Mouse (Mus musculus) neural tube, embryonic 14.5 days (tissue): ENCODE data around the gene Slc5a8. TPM values are rescaled to one million over a fixed set of nuclear protein-coding genes. Genes with fewer than 3 reads are reported as not detected.
A peak's percentile ranks its signal among the peaks of the same experiment; 100 is the strongest.

Source experiments
- ATAC-seq: fragments of 200-750 bp; cut with Nextera tagmentation; 2 replicates; pipeline ENCODE4 v1.8.0; 2017; ENCODE audit warnings: low read depth, mild to moderate bottlenecking, moderate TSS enrichment, moderate library complexity
- H3K27ac ChIP-seq: fragments of 300-500 bp; sonication (generic); 2 replicates; pipeline ENCODE4 v1.5.1; 2014; ENCODE audit warnings: low read depth, mild to moderate bottlenecking, control low read depth, low read length, moderate library complexity, mixed read lengths
- H3K27me3 ChIP-seq: fragments of 300-500 bp; sonication (generic); 2 replicates; pipeline ENCODE4 v1.6.1; 2014; ENCODE audit warnings: low read length; ENCODE audit not compliant: control insufficient read depth, insufficient read depth
- H3K36me3 ChIP-seq: fragments of 300-500 bp; sonication (generic); 2 replicates; pipeline ENCODE4 v1.6.1; 2014; ENCODE audit warnings: low read length, mixed read lengths; ENCODE audit not compliant: control insufficient read depth, insufficient read depth
- H3K4me1 ChIP-seq: fragments of 300-500 bp; sonication (generic); 2 replicates; pipeline ENCODE4 v1.6.1; 2014; ENCODE audit warnings: low read length; ENCODE audit not compliant: control insufficient read depth, insufficient read depth
- H3K4me2 ChIP-seq: fragments of 300-500 bp; sonication (generic); 2 replicates; pipeline ENCODE4 v1.6.1; 2014; ENCODE audit warnings: mild to moderate bottlenecking, low read depth, low read length, control low read depth
- H3K4me3 ChIP-seq: fragments of 300-500 bp; sonication (generic); 2 replicates; pipeline ENCODE4 v1.5.1; 2014; ENCODE audit warnings: low read depth, low read length, control low read depth, mixed read lengths
- H3K9ac ChIP-seq: fragments of 300-500 bp; sonication (generic); replicated peaks from 2 replicates; pipeline ENCODE4 v1.6.1; 2014; ENCODE audit warnings: low read depth, mild to moderate bottlenecking, control low read depth, low read length, mixed read lengths
- H3K9me3 ChIP-seq: fragments of 300-500 bp; sonication (generic); 2 replicates; pipeline ENCODE4 v1.6.1; 2016; ENCODE audit warnings: low read length; ENCODE audit not compliant: control insufficient read depth
- WGBS: fragments of 180-500 bp; shearing (Covaris S2); extraction: QIAGEN DNeasy Blood & Tissue Kit; methylation state at CpG from one replicate; pipeline ENCODE4 v1.1.7; 2014; 5-methylcytosine and 5-hydroxymethylcytosine counted together
- polyA plus RNA-seq: library from polyadenylated mRNA; unstranded; fragments of >200 nt; fragmentation: Nextera tagmentation; extraction: Ambion mirVana; gene quantifications from 2 replicates; pipeline ENCODE4 v1.2.1, GENCODE M21; 2014

Slc5a8 gene
- polyA plus RNA-seq, 1 experiment from 2014 or later, result 0.05 TPM

DNA sequence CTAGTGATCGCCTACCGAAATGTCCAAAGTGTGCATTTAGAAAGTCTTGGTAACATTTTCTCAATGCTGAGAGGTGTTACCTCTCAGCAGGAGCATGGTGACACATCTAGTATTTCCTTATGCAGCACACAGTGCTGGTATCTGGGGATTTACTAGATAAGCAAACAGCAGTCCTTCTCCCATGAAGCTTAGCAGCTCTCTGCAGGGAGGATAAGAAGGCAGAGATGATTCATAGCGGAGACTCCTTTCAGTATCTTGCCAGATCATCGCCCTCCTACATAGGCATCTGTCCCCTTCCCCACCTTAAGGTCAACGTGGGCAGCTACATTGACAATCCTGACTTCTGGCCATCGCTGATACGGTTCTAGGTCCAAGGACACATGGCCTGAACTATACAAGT is 8.4 kb upstream of the Slc5a8 start:
- no peak overlapping the region for H3K9ac ChIP-seq
- no peaks in the 10 kb centered on the region for H3K36me3 ChIP-seq
- no peak overlapping the region for H3K27ac ChIP-seq
- WGBS, result 87% methylated on average over 7 of the region's 7 CpGs
- H3K9me3 ChIP-seq, result no peaks in the 10 kb centered on the region
- H3K27me3 ChIP-seq, result no peaks in the 10 kb centered on the region
- H3K4me2 ChIP-seq, result no peak overlapping the region
- no peaks in the 10 kb centered on the region for H3K4me1 ChIP-seq
- no peak for ATAC-seq
- no peak overlapping the region for H3K4me3 ChIP-seq

DNA sequence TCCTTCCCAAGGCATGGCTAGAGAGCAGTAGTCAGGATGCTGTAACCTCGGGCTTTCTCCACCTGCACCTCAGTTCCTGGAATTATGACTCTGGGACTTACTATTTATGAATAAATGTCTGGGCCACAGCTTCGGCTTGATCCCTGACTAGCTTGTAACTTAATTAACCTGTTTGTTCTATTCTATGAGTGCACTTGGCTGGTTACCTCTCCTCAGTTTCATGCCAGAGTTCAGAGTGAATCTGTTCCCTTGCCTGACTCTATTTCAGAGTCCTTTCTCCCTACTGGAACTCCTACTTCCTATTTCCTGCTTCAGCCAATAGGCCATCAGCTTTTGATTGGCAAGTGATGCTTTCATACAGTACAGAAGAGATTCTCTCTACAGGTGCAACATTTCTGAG is 2.1 kb upstream of the Slc5a8 start:
- Histone ChIP-seq H3K4me2 (no peak overlapping the region), H3K9ac (no peak overlapping the region), H3K36me3 (no peaks in the 10 kb centered on the region), H3K27ac (no peak overlapping the region), H3K27me3 (peaks cover 12% of the 10 kb centered on the region), H3K4me3 (no peak overlapping the region), H3K4me1 (no peaks in the 10 kb centered on the region), H3K9me3 (no peaks in the 10 kb centered on the region)
- 89% methylated on average over 2 of the region's 2 CpGs for WGBS
- ATAC-seq, result no peak

DNA sequence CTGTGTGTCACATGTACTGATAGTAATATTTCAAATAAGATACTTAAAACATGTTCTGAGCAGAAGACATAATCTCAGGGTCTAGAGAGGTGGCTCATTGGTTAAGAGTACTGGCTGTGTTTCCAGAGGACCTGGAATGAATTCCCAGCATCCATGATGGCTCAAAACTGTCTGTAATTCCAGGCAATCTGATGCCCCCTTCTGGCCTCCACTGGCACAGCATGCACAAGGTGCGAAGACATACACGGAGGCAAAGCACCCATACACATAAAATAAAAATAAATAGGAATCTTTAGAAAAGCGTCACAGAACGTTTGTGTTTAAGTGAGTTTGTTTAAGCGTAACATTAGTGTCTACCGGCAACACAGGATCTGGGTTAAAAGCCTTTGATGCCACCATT is 956 bp upstream of the Slc5a8 start:
- no peaks in the 10 kb centered on the region for H3K4me1 ChIP-seq
- no peak overlapping the region for H3K27ac ChIP-seq
- no peaks in the 10 kb centered on the region for H3K9me3 ChIP-seq
- peaks cover 12% of the 10 kb centered on the region for H3K27me3 ChIP-seq
- H3K36me3 ChIP-seq, result no peaks in the 10 kb centered on the region
- no peak overlapping the region for H3K4me2 ChIP-seq
- no peak overlapping the region for H3K4me3 ChIP-seq
- ATAC-seq, result no peak
- WGBS, result 82% methylated on average over 6 of the region's 6 CpGs
- no peak overlapping the region for H3K9ac ChIP-seq

DNA sequence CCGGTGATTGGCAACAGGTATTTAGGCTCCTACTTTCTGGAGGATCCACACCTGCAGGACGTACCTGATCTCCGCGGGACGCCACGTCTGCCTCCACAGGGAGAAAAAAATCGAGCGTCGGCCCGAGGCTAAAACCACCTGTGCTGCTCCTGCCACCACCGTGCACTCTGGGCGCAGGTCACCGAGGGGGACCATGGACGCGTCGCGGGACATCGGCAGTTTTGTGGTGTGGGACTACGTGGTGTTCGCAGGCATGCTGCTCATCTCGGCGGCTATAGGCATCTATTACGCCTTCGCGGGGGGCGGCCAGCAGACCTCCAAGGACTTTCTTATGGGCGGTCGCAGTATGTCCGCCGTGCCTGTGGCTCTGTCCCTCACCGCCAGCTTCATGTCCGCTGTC is 322 bp downstream of the Slc5a8 start:
- Histone ChIP-seq H3K4me1 (no peaks in the 10 kb centered on the region), H3K4me2 (peak overlapping the region; percentile 55), H3K4me3 (peak overlapping the region; percentile 25), H3K9me3 (no peaks in the 10 kb centered on the region), H3K27me3 (peaks cover 12% of the 10 kb centered on the region), H3K27ac (no peak overlapping the region), H3K9ac (no peak overlapping the region), H3K36me3 (no peaks in the 10 kb centered on the region)
- WGBS, result 3% methylated on average over 32 of the region's 32 CpGs
- peak; percentile 38; the same call in 1 of the 2 replicates for ATAC-seq

DNA sequence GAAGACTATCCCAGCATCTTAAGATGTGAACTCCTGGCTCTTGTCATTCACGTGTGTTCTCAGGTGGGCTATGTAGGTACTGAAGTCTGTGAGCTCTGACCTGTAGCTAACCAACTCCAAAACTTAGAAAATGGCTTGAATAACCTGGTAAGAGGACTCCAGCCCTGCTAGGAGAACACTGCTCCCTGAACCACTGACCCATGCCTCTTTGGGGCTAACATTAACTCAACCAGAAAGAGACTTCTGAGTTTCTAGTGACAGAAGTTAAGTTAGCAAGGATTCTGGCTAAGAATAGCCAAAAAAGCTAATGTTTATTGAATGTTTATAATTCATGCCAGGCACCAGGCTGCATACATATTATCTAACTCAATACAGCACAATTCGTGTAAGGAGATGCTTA is 2.6 kb downstream of the Slc5a8 start:
- 75% methylated on average over 2 of the region's 2 CpGs for WGBS
- H3K4me2 ChIP-seq, result no peak overlapping the region
- H3K4me3 ChIP-seq, result no peak overlapping the region
- no peaks in the 10 kb centered on the region for H3K9me3 ChIP-seq
- ATAC-seq, result no peak
- H3K4me1 ChIP-seq, result no peaks in the 10 kb centered on the region
- peaks cover 12% of the 10 kb centered on the region for H3K27me3 ChIP-seq
- no peak overlapping the region for H3K9ac ChIP-seq
- no peak overlapping the region for H3K27ac ChIP-seq
- H3K36me3 ChIP-seq, result no peaks in the 10 kb centered on the region

DNA sequence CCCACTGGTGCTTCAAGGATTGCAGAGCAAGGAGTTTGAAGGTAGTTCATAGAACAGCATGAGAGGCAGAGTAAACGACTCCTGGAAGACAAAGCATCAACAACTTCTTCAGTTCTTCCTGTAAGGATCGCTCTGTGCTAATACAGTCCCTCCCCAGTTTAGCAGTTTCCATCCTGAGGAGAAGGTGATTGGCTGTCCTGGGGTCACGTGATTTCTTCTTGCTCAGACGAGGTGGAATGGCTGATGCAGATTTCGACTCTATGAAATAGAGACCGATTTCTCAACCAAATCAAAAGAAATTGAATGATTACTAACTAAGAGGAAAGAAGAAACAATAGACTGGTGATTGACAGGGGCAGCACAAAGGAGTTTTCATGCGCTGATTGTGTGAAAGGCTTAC is 5.6 kb downstream of the Slc5a8 start:
- Histone ChIP-seq H3K4me1 (no peaks in the 10 kb centered on the region), H3K4me2 (no peak overlapping the region), H3K9ac (no peak overlapping the region), H3K36me3 (no peaks in the 10 kb centered on the region), H3K27me3 (no peaks in the 10 kb centered on the region), H3K4me3 (no peak overlapping the region), H3K9me3 (no peaks in the 10 kb centered on the region), H3K27ac (no peak overlapping the region)
- 85% methylated on average over 7 of the region's 7 CpGs for WGBS
- ATAC-seq, result no peak

DNA sequence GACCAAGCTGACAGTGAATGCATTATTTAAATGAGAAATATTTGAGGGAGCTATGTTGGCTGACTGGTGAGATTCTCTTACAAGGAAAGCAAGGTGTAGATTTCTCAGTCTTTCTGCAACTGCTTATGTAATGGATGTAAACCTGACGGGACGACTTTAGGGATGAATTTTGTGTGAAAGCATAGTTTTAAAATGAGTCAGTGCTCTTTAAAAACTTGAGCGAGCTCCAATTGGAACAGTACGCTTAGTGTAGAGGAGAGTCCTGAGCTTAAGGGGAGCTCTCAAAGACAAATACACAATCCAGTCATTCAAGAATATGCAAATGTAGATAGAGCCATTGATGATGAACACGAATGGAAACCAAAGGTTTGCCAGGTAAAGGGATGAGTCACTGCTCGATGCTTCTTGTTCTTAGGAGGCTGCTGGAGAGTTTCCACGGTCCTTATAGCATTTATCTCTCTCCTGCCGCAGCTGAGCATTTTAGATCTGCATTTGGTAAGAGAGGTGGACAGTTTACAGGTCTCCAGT is 6.8 kb downstream of the Slc5a8 start:
- Histone ChIP-seq H3K27ac (no peak overlapping the region), H3K9me3 (no peaks in the 10 kb centered on the region), H3K4me3 (no peak overlapping the region), H3K9ac (no peak overlapping the region), H3K27me3 (no peaks in the 10 kb centered on the region), H3K4me2 (no peak overlapping the region), H3K36me3 (no peaks in the 10 kb centered on the region), H3K4me1 (no peaks in the 10 kb centered on the region)
- ATAC-seq, result no peak
- WGBS, result 87% methylated on average over 8 of the region's 8 CpGs

DNA sequence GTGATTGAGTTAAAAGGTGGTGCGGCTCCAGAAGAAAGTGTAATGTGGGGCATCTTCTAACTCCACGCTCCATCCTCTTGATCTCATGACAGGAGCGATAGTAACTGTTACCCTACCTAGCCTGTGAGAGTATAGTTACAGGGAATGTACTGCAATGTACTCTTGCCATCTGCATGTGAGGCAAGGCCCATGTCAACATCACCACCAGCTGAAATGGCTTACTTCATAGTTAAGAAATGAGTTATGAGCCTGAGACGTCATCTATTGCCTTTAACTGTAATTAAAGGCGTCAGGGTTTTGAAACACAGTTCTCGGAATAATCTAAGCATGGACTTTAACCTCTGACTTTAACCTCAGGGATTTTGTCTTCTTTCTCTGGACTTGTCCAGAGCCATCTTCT is 11.2 kb downstream of the Slc5a8 start:
- H3K36me3 ChIP-seq, result no peaks in the 10 kb centered on the region
- WGBS, result 91% methylated on average over 6 of the region's 6 CpGs
- no peaks in the 10 kb centered on the region for H3K27me3 ChIP-seq
- no peak overlapping the region for H3K4me2 ChIP-seq
- no peak for ATAC-seq
- no peak overlapping the region for H3K9ac ChIP-seq
- no peaks in the 10 kb centered on the region for H3K9me3 ChIP-seq
- no peak overlapping the region for H3K4me3 ChIP-seq
- H3K27ac ChIP-seq, result no peak overlapping the region
- no peaks in the 10 kb centered on the region for H3K4me1 ChIP-seq

DNA sequence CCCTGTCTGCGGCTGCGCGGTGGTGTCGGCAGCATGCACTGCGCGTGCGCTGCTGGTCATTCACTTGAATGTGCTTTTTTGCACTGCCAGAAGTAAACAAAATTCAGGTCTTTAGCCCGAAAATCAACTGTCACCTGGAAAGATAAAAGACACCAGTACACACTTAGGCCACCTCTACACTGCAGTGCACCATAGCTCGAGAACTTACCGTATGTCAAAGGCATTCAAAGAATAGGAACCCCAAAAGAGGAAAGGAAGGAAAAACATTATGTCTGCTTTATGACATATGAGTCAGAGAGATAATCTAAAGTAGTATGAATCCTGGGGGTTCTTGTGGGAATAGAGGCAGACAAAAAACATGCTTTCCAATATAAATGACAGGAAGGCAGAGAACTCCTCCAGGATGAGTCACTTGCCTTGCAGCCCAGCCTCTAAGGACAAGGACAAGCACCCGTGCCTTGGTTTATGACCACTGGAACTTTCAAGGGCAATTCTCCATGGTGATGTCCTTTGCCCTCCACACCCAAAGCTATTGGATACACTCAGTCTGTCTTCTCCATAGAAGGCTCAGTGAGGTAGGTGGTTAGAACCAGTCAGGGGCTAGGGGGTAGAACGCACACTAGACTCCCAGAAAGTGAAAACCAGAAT is 64.0 kb downstream of the Slc5a8 start:
- Histone ChIP-seq H3K36me3 (no peaks in the 10 kb centered on the region), H3K4me2 (no peak overlapping the region), H3K4me3 (no peak overlapping the region), H3K27ac (no peak overlapping the region), H3K27me3 (no peaks in the 10 kb centered on the region), H3K4me1 (no peaks in the 10 kb centered on the region), H3K9me3 (no peaks in the 10 kb centered on the region), H3K9ac (no peak overlapping the region)
- WGBS, result 91% methylated on average over 12 of the region's 12 CpGs
- no peak for ATAC-seq
